ENCODE assay signal across 8 mouse cellular contexts in genomic region chr3:69045400-69045703, GRCm38 (mm10). TPM values are rescaled to one million over a fixed set of nuclear protein-coding genes. Genes with fewer than 3 reads are reported as not detected.
DNase-seq lines count a peak whose midpoint lies in the region; ATAC-seq and TF ChIP-seq lines count a peak whose summit lies in the region.

No protein-coding gene starts in this region.

- H3K4me1 ChIP-seq in lung, adult 2 months (ENCODE audit: control insufficient read depth, insufficient read depth, low read length), result peaks cover 2% of the 10 kb centered on the region
- H3K4me1 ChIP-seq in embryonic fibroblast, embryonic 13.5 days (ENCODE audit: control insufficient read depth, insufficient read depth, low read length), result peaks cover 12% of the 10 kb centered on the region
- H3K4me1 ChIP-seq in limb, embryonic 13.5 days, result peaks cover 23% of the 10 kb centered on the region
- H3K4me1 ChIP-seq in olfactory bulb, adult 2 months (ENCODE audit: control insufficient read depth, insufficient read depth, low read length), result peaks cover 6% of the 10 kb centered on the region; the same call in 1 of the 2 replicates

- 5% methylated on average over 9 of the region's 9 CpGs for WGBS in lung, adult 2 months
- WGBS in limb, embryonic 13.5 days, result 2% methylated on average over 9 of the region's 9 CpGs
- WGBS in olfactory bulb, adult 2 months, result 5% methylated on average over 9 of the region's 9 CpGs

- DNase-seq in lung, adult 2 months, result no peak
- DNase-seq in lung, postnatal 14 days, result no peak
- no peak for DNase-seq in right cerebral cortex, postnatal 14 days
- no peak for DNase-seq in urinary bladder, adult 2 months (ENCODE audit: low spot score)
- no peak for DNase-seq in layer of hippocampus, adult 8-10 months (ENCODE audit: low spot score in 2 of 2)

- H3K4me2 ChIP-seq in limb, embryonic 13.5 days (replicated peaks), result peak overlapping the region; percentile 83

- no peak; the same call in 1 of the 2 replicates for ATAC-seq in limb, embryonic 13.5 days (ENCODE audit: low FRiP score, low read depth)

- H3K4me3 ChIP-seq in lung, adult 2 months (replicated peaks; ENCODE audit: extremely low read depth, low read depth, low read length), result peak overlapping the region; percentile 66
- H3K4me3 ChIP-seq in embryonic fibroblast, embryonic 13.5 days (ENCODE audit: insufficient read depth, low read length), result peak overlapping the region; percentile 47
- peak overlapping the region; percentile 86 for H3K4me3 ChIP-seq in limb, embryonic 13.5 days
- peak overlapping the region; percentile 59 for H3K4me3 ChIP-seq in olfactory bulb, adult 2 months (ENCODE audit: insufficient read depth, low read depth, low read length)

- no peaks in the 10 kb centered on the region for H3K27me3 ChIP-seq in limb, embryonic 13.5 days

- H3K36me3 ChIP-seq in limb, embryonic 13.5 days, result peaks cover 5% of the 10 kb centered on the region

- H3K9ac ChIP-seq in limb, embryonic 13.5 days, result peak overlapping the region; percentile 94

- no peaks in the 10 kb centered on the region for H3K9me3 ChIP-seq in limb, embryonic 13.5 days

- peak overlapping the region; percentile 86 for H3K27ac ChIP-seq in embryonic fibroblast, embryonic 13.5 days (ENCODE audit: insufficient read depth, low read length)
- H3K27ac ChIP-seq in limb, embryonic 13.5 days, result peak overlapping the region; percentile 90
- H3K27ac ChIP-seq in olfactory bulb, adult 2 months (ENCODE audit: insufficient read depth, low read depth, low read length), result peak overlapping the region; percentile 68; the same call in 1 of the 2 replicates

- no peak for TF ChIP-seq CTCF in lung, adult 2 months (IDR thresholded peaks at IDR 0.05; ENCODE audit: insufficient read depth, low read length)
- no peak for TF ChIP-seq CTCF in embryonic fibroblast, embryonic 13.5 days (IDR thresholded peaks at IDR 0.05; ENCODE audit: borderline replicate concordance, insufficient read depth, low read length)
- TF ChIP-seq CTCF in olfactory bulb, adult 2 months (IDR thresholded peaks at IDR 0.05; ENCODE audit: insufficient read depth, low read depth, low read length), result no peak

- TF ChIP-seq POLR2A in lung, adult 2 months (IDR thresholded peaks at IDR 0.05; ENCODE audit: borderline replicate concordance, extremely low read depth, low read depth, low read length), result no peak
- peak; percentile 45; the same call in 1 of the 2 replicates for TF ChIP-seq POLR2A in embryonic fibroblast, embryonic 13.5 days (IDR thresholded peaks at IDR 0.05; ENCODE audit: low read depth, low read length)
- no peak for TF ChIP-seq POLR2A in olfactory bulb, adult 2 months (IDR thresholded peaks at IDR 0.05; ENCODE audit: insufficient read depth, low read depth, low read length)

RNA-seq across cellular contexts. Expression of gene Trim59, which starts 0.8 kb away (rescaled TPM):
- polyA plus RNA-seq in lung, adult 2 months (2012; rRNA removed), result 0.26 and 0.69 TPM in 2 replicates
- polyA plus RNA-seq in embryonic fibroblast, embryonic 13.5 days (2011; ENCODE audit: insufficient read length, low read depth, missing spikeins), result 55.2 and 77.8 TPM in 2 replicates
- 124 TPM in 2 replicates for polyA plus RNA-seq in limb, embryonic 13.5 days (2015; fragmentation: Nextera tagmentation; extraction: Ambion mirVana)
- not detected in 2 replicates for polyA plus RNA-seq in olfactory bulb, adult 2 months (2012; ENCODE audit: insufficient read depth, insufficient read length, low replicate concordance, missing spikeins)
- polyA plus RNA-seq in urinary bladder, adult 2 months (2012; rRNA removed), result 2.8 TPM in 2 replicates
- 10 to 100 TPM; 14.2 to 18.5 (median 17.1) TPM for total RNA-seq in layer of hippocampus, adult 8-10 months (2022)

RNA-seq across cellular contexts. Expression of gene Smc4, which starts 40.8 kb away (rescaled TPM):
- polyA plus RNA-seq in lung, adult 2 months (2012; rRNA removed), result 2.8 and 5.4 TPM in 2 replicates
- polyA plus RNA-seq in embryonic fibroblast, embryonic 13.5 days (2011; ENCODE audit: insufficient read length, low read depth, missing spikeins), result 95.0 and 147 TPM in 2 replicates
- 173 and 176 TPM in 2 replicates for polyA plus RNA-seq in limb, embryonic 13.5 days (2015; fragmentation: Nextera tagmentation; extraction: Ambion mirVana)
- 213 and 386 TPM in 2 replicates for polyA plus RNA-seq in olfactory bulb, adult 2 months (2012; ENCODE audit: insufficient read depth, insufficient read length, low replicate concordance, missing spikeins)
- polyA plus RNA-seq in urinary bladder, adult 2 months (2012; rRNA removed), result 11.8 and 15.6 TPM in 2 replicates
- 1 to 10 TPM; 5.8 to 10.0 (median 7.5) TPM for total RNA-seq in layer of hippocampus, adult 8-10 months (2022)

RNA-seq across cellular contexts. Expression of gene Ift80, which starts 41.0 kb away (rescaled TPM):
- polyA plus RNA-seq in lung, adult 2 months (2012; rRNA removed), result 2.4 and 4.4 TPM in 2 replicates
- polyA plus RNA-seq in embryonic fibroblast, embryonic 13.5 days (2011; ENCODE audit: insufficient read length, low read depth, missing spikeins), result 23.9 and 29.8 TPM in 2 replicates
- polyA plus RNA-seq in limb, embryonic 13.5 days (2015; fragmentation: Nextera tagmentation; extraction: Ambion mirVana), result 18.8 and 21.8 TPM in 2 replicates
- not detected in 2 replicates for polyA plus RNA-seq in olfactory bulb, adult 2 months (2012; ENCODE audit: insufficient read depth, insufficient read length, low replicate concordance, missing spikeins)
- polyA plus RNA-seq in urinary bladder, adult 2 months (2012; rRNA removed), result 9.5 and 10.2 TPM in 2 replicates
- 10 to 100 TPM; 23.9 to 30.2 (median 28.3) TPM for total RNA-seq in layer of hippocampus, adult 8-10 months (2022)
